Mouse (Mus musculus) liver, postnatal 0 days (tissue): Measurements from ENCODE around the gene Gpr89.

Experiments
- CTCF ChIP-seq: sonication (generic); IDR thresholded peaks from 2 replicates; pipeline ENCODE4 v1.5.1; 2016; ENCODE audit warnings: antibody characterized with exemption, low read depth
- EP300 ChIP-seq: IDR thresholded peaks from 2 replicates; pipeline ENCODE4 v1.6.1; 2016; ENCODE audit warnings: antibody characterized with exemption, low read depth, mild to moderate bottlenecking

GRCm38 (mm10) chr3:96847661-96848060 lies 57.5 kb downstream of the Gpr89 start:
- TF ChIP-seq CTCF (no peak), EP300 (no peak)
